Mouse (Mus musculus) adrenal gland, postnatal 4 days (tissue): Measurements from ENCODE around the gene Siae. TPM values are rescaled to one million over a fixed set of nuclear protein-coding genes. Genes with fewer than 3 reads are reported as not detected.

Source experiments
- DNase-seq, 2 experiments: peaks; one replicate each; pipeline ENCODE4 v3.0.0; 2021 to 2022; ENCODE audit warnings: low spot score in 2 of 2, mixed read lengths in 2 of 2
- total RNA-seq, 2 experiments: library from RNA; stranded (reverse); gene quantifications; 2 replicates each; pipeline ENCODE4 v1.2.3; 2021

Gene Siae
- total RNA-seq, 2 experiments from 2014 or later, result 17.4 to 18.4 TPM

DNA sequence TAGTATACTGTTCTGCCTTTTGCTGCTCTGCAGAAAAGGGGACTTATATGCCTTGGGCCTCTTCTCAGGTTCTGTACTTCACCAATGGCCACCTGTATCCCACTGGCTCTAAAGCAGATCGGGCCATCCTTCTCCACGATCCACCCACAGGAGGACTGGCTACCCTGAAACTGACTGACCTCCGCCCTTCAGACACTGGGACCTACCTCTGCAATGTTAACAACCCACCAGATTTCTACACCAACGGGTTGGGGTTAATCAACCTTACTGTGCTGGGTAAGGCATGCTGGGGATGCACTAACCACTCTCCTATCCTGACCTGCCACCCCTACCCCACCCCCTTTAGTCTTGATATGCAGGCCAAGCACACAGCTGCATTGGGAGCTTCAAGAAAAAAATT lies 15.3 kb upstream of the Siae start:
- no peak for DNase-seq

- DNase-seq, result no peak
Observed at GRCm38 (mm10) chr9:37540701-37541575, 14.6 kb upstream of the Siae start.

- DNase-seq, result no peak
Observed at GRCm38 (mm10) chr9:37541851-37542642, 13.5 kb upstream of the Siae start.

- DNase-seq, result no peak
Observed at GRCm38 (mm10) chr9:37543869-37544440, 11.5 kb upstream of the Siae start.

- peak in 1 of 2 experiments; percentile 44 for DNase-seq
Observed at GRCm38 (mm10) chr9:37544447-37545165, 10.9 kb upstream of the Siae start.

DNA sequence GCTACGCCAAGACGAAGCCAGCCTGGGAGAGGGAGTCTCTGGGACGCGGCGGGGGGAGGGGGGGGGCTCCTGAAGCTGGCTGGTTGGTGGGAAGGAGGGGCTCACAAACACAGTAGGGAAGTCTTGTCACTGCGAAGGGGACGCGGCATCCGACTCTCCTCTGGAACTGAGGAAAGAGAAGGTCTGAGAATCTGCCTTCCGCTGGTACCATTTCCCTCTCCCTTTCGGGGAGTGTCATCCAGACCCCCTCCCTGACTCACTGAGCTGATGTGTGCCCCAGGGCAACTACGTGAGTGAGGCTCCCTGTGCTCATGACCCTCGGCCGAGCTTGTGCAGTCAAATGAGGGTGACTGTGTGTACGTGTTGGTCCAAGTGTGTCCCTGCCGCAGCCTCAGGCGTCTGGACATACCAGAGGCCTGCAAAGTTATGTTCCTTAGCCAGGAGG lies 10.3 kb upstream of the Siae start:
- DNase-seq, result no peak

- DNase-seq, result no peak
Observed at GRCm38 (mm10) chr9:37545847-37546452, 9.5 kb upstream of the Siae start.

GRCm38 (mm10) chr9:37546889-37547288 lies 8.6 kb upstream of the Siae start:
- no peak for DNase-seq

DNA sequence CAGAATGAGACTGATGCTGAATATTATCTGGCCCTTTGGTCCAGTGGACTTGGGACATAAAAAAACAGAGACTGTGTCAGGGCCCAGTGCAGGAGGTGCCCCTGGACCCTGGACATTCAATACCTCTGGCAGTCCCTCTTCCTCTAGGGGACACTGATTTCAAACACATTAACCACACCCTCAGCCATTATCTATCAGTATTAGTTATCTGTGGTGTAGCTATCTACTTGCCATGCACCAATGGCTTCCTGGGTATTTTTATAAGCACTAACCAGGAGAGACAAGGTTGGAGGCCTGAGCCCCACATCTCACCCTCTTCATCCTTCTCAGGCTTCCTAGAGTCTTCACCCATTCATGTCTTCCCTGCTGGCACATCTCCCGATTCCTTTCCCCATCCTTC lies 5.1 kb upstream of the Siae start:
- no peak for DNase-seq

DNA sequence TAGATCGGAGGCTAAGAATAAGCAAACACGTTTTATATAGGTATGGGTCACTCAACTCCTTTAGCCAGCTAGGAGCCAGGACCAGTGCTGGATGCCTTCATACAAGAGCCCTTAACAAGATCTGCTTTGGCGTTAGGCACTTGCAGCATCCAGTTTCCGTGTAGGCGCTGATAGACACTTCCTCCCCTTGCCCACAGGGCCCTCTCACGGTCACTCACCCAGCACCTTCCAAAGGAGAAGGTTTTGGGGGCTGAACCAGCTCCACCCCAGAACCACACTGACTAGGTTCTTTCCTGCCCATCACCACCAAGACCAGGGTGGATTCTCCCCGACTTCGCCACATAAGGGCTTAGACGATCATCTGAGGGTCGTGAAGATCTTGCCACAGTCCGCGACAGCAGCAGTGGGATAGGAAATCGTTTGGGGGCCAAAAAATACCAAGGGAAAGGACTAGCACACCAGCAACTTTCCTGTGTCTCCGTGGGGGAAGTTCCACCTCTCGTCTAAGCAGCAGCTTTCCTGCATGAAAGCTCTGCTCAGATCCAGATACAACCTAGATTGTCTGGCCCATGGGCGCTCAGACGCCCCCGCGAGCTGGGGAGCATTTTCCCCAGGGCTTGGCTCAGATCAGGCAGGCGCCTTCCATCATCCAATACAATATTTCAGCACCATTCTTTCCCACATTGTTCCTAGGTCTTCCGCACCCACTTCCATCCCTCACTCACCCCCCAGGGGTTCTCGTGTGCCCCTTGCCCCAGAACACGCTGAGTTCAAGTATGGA lies 3.6 kb upstream of the Siae start:
- no peak for DNase-seq

DNA sequence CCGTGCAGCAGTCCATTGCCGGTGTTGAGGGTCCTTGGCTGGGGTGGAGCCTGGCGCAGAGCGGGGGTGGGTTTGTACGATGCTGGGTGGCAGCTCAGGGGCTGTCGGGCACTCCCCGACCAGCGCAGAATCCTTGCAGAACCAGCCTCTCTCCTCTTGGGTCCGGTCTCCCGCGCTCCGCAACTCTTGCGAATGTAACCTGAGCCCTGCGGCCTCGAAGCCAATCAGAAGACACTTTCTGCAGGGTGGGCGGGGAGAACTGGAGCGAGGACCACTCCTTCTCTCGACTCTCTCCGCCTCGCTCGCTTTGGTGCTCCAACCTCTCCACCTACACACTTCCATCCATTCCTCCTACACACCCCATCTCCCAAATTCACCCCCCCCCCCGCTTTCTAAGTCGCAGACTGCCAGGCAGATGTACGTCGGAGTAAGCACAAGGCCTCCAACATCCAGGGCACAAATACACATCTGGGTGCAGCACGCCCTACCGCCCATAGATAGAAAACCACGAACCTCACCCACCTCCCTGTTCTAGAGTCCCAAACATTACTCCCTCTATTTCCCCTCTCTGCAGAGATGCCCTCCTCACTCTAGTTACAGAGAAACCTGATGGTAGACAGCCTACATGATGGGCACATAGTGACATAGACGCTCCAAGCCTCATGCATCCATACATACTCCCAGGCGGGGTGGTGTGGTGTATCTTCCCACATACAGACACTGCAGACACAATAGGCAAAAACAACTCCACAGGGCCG lies 2.8 kb upstream of the Siae start, which contains the start of gene Nrgn:
Gene Nrgn, minus strand, starts transcription at position 369 of the 758 bp plus-strand sequence.
- peak in 1 of 2 experiments; percentile 63 for DNase-seq

DNA sequence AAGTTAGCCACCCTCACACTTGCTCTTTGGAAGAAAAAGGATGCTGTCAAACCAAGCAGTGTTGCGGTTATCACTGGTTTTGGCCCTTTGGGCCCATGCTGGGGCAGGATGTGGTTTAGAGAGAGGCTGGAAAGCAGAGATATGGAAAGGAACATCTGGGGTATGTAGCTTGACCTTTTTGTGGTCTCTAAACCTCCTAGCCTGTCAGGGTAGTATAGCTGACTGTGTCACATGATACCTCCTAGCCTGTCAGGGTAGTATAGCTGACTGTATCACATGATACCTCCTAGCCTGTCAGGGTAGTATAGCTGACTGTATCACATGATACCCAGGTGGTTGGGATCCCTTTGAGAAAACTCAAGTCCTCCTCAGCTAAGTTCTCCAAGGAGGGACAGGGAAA lies 1.2 kb upstream of the Siae start:
- no peak for DNase-seq

- no peak for DNase-seq
Observed at GRCm38 (mm10) chr9:37556366-37556765, 868 bp downstream of the Siae start.

DNA sequence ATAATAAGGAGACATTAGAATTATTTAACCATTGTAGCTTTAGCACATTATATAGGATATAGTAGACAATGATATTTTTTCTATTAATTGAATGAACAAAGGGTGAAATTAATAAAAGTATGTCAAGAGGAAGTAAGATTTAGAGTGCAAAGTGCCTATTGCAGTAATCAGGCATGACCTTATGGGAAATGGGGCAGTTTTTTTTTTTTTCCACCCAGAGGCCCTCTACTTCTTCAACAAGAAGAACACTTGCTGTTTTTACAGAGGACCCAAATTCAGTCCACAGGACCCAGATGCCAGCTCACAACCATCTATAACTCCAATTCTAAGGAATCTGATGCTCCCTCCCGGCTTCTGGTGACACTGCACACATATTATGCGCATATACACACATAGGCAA lies 5.1 kb downstream of the Siae start:
- no peak for DNase-seq

DNA sequence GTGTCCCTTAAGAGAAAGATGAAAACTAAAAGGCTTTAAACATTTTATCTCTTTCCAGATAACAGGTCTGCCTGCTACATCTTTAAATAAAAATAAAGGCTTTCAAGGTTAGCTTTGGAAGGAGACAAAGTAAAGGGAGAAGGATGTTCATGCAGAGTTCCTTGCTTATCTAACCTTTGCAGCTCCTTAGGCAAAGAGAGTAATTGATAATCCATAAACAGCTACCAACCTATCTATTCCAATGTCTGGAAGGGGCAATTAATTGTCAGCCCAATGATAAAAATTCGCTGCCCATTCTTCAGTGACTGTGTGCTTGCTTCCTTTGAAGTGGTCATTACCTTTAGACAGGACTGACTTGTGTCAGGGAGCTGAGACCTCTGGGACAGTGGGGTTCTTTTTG lies 8.3 kb downstream of the Siae start:
- DNase-seq, result no peak

DNA sequence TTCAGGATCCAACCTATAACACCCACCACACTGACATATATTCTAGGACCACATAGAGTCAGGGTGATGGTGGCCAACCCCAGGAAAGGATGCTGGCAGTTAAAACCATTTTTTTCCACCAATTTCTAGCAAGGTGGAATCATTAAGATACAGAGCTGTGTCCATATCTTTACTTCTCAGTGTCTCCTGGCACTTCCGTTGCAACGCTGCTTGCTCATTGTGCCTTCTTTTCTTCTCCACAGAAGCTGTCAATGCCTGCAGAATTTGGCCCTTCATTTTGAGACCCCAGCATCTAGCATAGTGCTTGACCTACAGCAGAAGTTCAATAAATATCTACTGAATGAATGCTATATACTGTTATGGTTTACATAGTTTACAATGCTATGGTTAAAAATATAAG lies 11.5 kb downstream of the Siae start:
- DNase-seq, result no peak

GRCm38 (mm10) chr9:37567454-37567853 lies 12.0 kb downstream of the Siae start:
- DNase-seq, result no peak

DNA sequence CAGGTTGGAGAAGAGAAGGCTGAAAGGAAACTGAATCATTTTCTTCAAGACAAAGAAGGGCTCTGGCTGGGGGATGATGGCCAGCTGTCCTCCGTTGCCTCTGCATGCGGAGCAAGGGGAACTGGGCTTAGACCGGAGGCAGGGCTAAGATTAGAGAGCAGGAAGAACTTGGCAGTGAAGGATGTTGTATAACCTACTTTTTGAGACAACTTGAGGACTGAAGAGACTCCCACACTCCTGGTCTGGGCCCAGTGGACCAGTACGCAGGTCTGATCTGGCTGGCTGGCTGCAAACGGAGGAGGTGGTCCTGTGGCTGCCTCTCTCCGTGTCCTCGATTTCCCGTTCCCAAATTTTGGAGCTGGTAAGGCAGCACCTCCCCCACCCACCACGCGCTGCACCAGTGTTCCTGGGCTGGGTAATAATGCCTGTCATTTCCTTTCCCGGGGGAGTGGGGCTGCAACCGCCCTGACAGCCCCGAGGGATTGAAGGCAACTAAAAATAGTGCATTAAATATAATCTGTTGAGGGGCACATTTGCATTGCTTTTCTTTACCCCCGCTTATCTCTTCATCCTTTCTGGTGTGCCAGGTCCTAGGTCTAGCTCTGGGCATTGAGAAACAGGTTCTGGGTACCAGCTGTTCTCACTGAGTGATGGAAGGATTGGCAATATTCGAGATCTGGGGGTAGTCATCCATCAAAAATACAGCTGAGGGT lies 12.6 kb downstream of the Siae start:
- no peak for DNase-seq
